Mouse (Mus musculus): ENCODE measurements around the gene Zfp827. TPM values are rescaled to one million over a fixed set of nuclear protein-coding genes. Genes with fewer than 3 reads are reported as not detected.
A peak's percentile ranks its signal among the peaks of the same experiment; 100 is the strongest.

The Zfp827 gene
- polyA plus RNA-seq, 1 experiment from 2014 or later = 4.5 TPM

DNA sequence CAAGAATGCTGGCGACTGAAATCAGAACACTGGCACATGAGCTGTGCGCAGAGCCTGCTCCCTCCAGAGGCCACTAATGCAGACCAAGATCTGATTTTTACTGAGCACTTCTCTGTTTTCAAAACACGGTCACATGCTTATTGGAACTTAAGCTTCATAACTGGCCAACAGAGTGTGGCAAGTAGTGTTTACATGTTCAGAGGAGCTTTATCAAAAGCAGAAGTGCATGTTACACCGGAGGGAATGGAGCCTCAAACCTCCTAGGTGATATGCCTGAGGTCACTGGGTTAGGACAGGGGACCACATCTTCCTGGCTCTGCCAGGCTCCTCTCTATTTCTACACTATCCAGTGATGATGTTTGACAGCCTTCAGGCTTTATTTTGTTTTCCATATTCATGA is 31.1 kb downstream of the Zfp827 start:
- peaks cover 15% of the 10 kb centered on the region; the same call in 1 of the 2 replicates for H3K36me3 ChIP-seq (ENCODE audit: insufficient read depth, low read length)
- H3K27ac ChIP-seq = 0 out of 2 replicates have a peak overlapping the region, but pooled peaks have one; percentile 13
- 60% methylated on average over 4 of the region's 4 CpGs for WGBS
- no peaks in the 10 kb centered on the region; the same call in 1 of the 2 replicates for H3K4me1 ChIP-seq (replicated peaks; ENCODE audit: insufficient read depth, low read length)
- no peak overlapping the region for H3K4me3 ChIP-seq (replicated peaks; ENCODE audit: low read depth, low read length)
- no peaks in the 10 kb centered on the region for H3K27me3 ChIP-seq (ENCODE audit: insufficient read depth, low read length)
- no peak overlapping the region for H3K9ac ChIP-seq (ENCODE audit: low read depth, low read length)
- no peaks in the 10 kb centered on the region for H3K9me3 ChIP-seq (replicated peaks; ENCODE audit: low read length)
- peak; percentile 28 for TF ChIP-seq CTCF (IDR thresholded peaks at IDR 0.05; ENCODE audit: low read depth)
- no peak for DNase-seq (ENCODE audit: low spot score)
- no peak overlapping the region for H3K4me2 ChIP-seq (ENCODE audit: low read length)
- no peak for ATAC-seq (replicated peaks; ENCODE audit: low FRiP score, low read depth)

DNA sequence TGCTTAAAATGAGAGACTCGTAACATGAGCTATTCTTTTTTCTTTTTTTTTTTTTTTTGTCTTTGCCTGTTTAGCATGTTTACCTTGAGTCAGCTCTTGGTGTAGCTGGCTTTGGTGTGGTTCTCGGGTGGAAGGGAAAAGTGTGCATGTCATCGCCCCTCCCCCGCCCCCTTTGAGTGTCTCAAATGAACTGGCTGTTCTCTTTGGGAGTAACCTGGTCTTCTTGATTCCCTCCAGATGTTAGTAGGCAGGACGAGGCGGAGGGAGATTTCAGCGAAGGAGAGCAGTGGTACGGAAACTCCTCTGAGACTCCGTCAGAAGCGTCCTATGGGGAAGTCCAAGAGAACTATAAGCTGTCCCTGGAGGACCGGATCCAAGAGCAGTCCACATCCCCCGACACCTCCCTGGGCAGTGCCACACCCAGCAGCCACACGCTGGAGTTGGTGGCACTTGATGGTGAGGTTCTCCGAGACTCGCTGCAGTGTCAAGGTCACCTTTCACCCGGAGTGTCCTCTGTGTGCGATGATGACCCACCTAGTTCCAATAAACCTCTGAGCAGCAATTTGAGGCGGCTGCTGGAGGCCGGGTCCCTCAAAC is 31.9 kb downstream of the Zfp827 start:
- no peaks in the 10 kb centered on the region for H3K27me3 ChIP-seq (ENCODE audit: insufficient read depth, low read length)
- no peaks in the 10 kb centered on the region for H3K9me3 ChIP-seq (replicated peaks; ENCODE audit: low read length)
- H3K9ac ChIP-seq (ENCODE audit: low read depth, low read length) = no peak overlapping the region
- H3K27ac ChIP-seq = no peak overlapping the region
- 0 out of 2 replicates have a peak overlapping the region, but pooled peaks have one; percentile 23 for H3K4me2 ChIP-seq (ENCODE audit: low read length)
- DNase-seq (ENCODE audit: low spot score) (peak; percentile 53), ATAC-seq (replicated peaks; ENCODE audit: low FRiP score, low read depth) (no peak; the same call in 1 of the 2 replicates)
- no peak overlapping the region for H3K4me3 ChIP-seq (replicated peaks; ENCODE audit: low read depth, low read length)
- H3K36me3 ChIP-seq (ENCODE audit: insufficient read depth, low read length) = peaks cover 13% of the 10 kb centered on the region; the same call in 1 of the 2 replicates
- H3K4me1 ChIP-seq (replicated peaks; ENCODE audit: insufficient read depth, low read length) = no peaks in the 10 kb centered on the region; the same call in 1 of the 2 replicates
- WGBS = 57% methylated on average over 19 of the region's 19 CpGs
- no peak for TF ChIP-seq CTCF (IDR thresholded peaks at IDR 0.05; ENCODE audit: low read depth)

- H3K4me1 ChIP-seq (replicated peaks; ENCODE audit: insufficient read depth, low read length) = no peaks in the 10 kb centered on the region
- no peaks in the 10 kb centered on the region for H3K27me3 ChIP-seq (ENCODE audit: insufficient read depth, low read length)
- no peak overlapping the region for H3K9ac ChIP-seq (ENCODE audit: low read depth, low read length)
- no peak for ATAC-seq (replicated peaks; ENCODE audit: low FRiP score, low read depth)
- DNase-seq (ENCODE audit: low spot score) = no peak
- no peaks in the 10 kb centered on the region for H3K9me3 ChIP-seq (replicated peaks; ENCODE audit: low read length)
- H3K4me3 ChIP-seq (replicated peaks; ENCODE audit: low read depth, low read length) = no peak overlapping the region
- H3K27ac ChIP-seq = no peak overlapping the region
- 0 out of 2 replicates have a peak, but pooled peaks cover 12% of the 10 kb centered on the region for H3K36me3 ChIP-seq (ENCODE audit: insufficient read depth, low read length)
- H3K4me2 ChIP-seq (ENCODE audit: low read length) = no peak overlapping the region
- WGBS = 98% methylated on average over 2 of the region's 2 CpGs
- no peak for TF ChIP-seq CTCF (IDR thresholded peaks at IDR 0.05; ENCODE audit: low read depth)
Observed at GRCm38 (mm10) chr8:79065924-79066323, 37.7 kb downstream of the Zfp827 start.

DNA sequence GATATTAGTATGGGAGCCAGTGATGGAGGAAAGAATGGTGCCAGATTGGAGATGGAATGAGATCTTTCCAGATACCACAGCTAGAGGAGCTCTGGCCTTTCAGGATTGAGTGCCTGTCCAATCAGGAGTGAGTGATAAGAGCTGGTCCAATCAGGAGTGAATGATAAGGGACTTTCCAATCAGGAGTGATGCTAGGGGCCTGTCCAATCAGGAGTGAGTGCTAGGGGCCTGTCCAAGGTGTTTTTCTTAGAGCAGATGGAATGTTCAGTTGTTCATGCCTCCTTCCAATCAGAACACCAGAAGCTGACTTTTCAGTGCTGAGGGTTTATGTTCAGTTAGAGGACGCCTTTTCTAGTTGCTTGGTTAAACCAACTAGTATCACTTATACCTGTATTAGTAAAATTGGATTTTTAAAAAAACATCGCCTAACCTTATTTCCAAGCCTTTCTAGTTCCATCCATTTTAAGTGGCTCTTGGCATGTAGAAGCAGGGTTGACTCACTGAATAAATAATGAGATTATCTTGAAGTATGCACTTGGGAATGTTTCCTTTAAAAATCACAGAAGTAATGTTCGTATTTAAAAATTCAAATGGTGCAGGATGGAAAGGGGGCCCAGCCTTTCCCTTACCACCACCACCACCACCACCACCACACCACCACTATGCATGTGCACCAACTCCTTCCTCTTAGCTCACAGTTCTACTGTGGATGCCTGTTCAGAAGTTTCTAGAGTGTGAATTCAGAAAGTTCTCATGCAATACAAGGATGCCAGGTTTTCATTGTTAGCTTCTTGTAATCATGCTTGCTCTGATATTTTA is 39.8 kb downstream of the Zfp827 start:
- H3K4me3 ChIP-seq (replicated peaks; ENCODE audit: low read depth, low read length) = no peak overlapping the region
- no peak overlapping the region for H3K27ac ChIP-seq
- no peaks in the 10 kb centered on the region for H3K27me3 ChIP-seq (ENCODE audit: insufficient read depth, low read length)
- no peaks in the 10 kb centered on the region for H3K9me3 ChIP-seq (replicated peaks; ENCODE audit: low read length)
- DNase-seq (ENCODE audit: low spot score) = no peak
- H3K36me3 ChIP-seq (ENCODE audit: insufficient read depth, low read length) = 0 out of 2 replicates have a peak, but pooled peaks cover 3% of the 10 kb centered on the region
- no peak overlapping the region for H3K9ac ChIP-seq (ENCODE audit: low read depth, low read length)
- no peak overlapping the region for H3K4me2 ChIP-seq (ENCODE audit: low read length)
- H3K4me1 ChIP-seq (replicated peaks; ENCODE audit: insufficient read depth, low read length) = no peaks in the 10 kb centered on the region
- 85% methylated on average over 3 of the region's 3 CpGs for WGBS
- TF ChIP-seq CTCF (IDR thresholded peaks at IDR 0.05; ENCODE audit: low read depth) = no peak
- ATAC-seq (replicated peaks; ENCODE audit: low FRiP score, low read depth) = no peak

- ATAC-seq (replicated peaks; ENCODE audit: low FRiP score, low read depth) = no peak
- 71% methylated on average over 3 of the region's 3 CpGs for WGBS
- H3K4me2 ChIP-seq (ENCODE audit: low read length) = no peak overlapping the region
- DNase-seq (ENCODE audit: low spot score) = no peak
- peaks cover 8% of the 10 kb centered on the region for H3K36me3 ChIP-seq (ENCODE audit: insufficient read depth, low read length)
- no peak overlapping the region for H3K27ac ChIP-seq
- no peak overlapping the region for H3K9ac ChIP-seq (ENCODE audit: low read depth, low read length)
- no peak for TF ChIP-seq CTCF (IDR thresholded peaks at IDR 0.05; ENCODE audit: low read depth)
- no peaks in the 10 kb centered on the region for H3K4me1 ChIP-seq (replicated peaks; ENCODE audit: insufficient read depth, low read length)
- H3K9me3 ChIP-seq (replicated peaks; ENCODE audit: low read length) = no peaks in the 10 kb centered on the region
- H3K27me3 ChIP-seq (ENCODE audit: insufficient read depth, low read length) = no peaks in the 10 kb centered on the region
- no peak overlapping the region for H3K4me3 ChIP-seq (replicated peaks; ENCODE audit: low read depth, low read length)
Observed at GRCm38 (mm10) chr8:79073311-79073710, 45.1 kb downstream of the Zfp827 start.

DNA sequence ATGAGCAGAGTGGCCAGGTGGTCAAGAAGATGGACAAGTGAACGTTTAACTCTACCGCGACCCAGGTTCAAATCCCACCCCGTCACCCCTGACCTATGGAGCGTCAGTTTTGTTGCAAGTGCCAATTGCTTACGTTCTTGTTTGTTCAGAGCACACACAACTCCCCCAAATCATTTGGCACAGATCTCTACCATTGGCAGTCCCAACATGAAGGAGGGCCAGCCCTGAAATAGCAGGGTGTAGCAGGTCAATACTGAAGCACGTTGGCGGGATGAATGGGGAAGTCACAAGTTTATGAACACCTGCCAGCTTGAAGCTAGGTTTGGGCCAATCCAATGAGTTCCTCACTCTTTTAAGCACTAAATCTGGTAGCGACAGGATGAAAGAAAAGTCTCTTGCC is 46.7 kb downstream of the Zfp827 start:
- 70% methylated on average over 9 of the region's 9 CpGs for WGBS
- Histone ChIP-seq H3K4me3 (replicated peaks; ENCODE audit: low read depth, low read length) (no peak overlapping the region), H3K27me3 (ENCODE audit: insufficient read depth, low read length) (no peaks in the 10 kb centered on the region), H3K36me3 (ENCODE audit: insufficient read depth, low read length) (peaks cover 8% of the 10 kb centered on the region), H3K9ac (ENCODE audit: low read depth, low read length) (no peak overlapping the region), H3K9me3 (replicated peaks; ENCODE audit: low read length) (no peaks in the 10 kb centered on the region), H3K4me2 (ENCODE audit: low read length) (no peak overlapping the region), H3K27ac (no peak overlapping the region), H3K4me1 (replicated peaks; ENCODE audit: insufficient read depth, low read length) (no peaks in the 10 kb centered on the region)
- no peak for DNase-seq (ENCODE audit: low spot score)
- ATAC-seq (replicated peaks; ENCODE audit: low FRiP score, low read depth) = no peak
- TF ChIP-seq CTCF (IDR thresholded peaks at IDR 0.05; ENCODE audit: low read depth) = no peak

All from kidney, postnatal 0 days (tissue).